Mouse (Mus musculus) ES-Bruce4 (cell line): ENCODE data around the gene Dguok.

ENCODE experiments used
- CTCF ChIP-seq: IDR thresholded peaks from one replicate; pipeline ENCODE4 v1.8.1; 2011; ENCODE audit warnings: low read depth, low read length
- EP300 ChIP-seq: IDR thresholded peaks from 2 replicates; pipeline ENCODE4 v1.6.1; 2011; ENCODE audit warnings: low read depth, low read length; ENCODE audit not compliant: insufficient read depth

- no peak for TF ChIP-seq EP300
- no peak for TF ChIP-seq CTCF
Measured at GRCm38 (mm10) chr6:83478628-83479027, 28.1 kb downstream of the Dguok start.
